Mouse (Mus musculus) embryo, embryonic 11.5 days (tissue): ENCODE measurements around the gene Nrxn2.

Source experiments
- DNase-seq: peaks from one replicate; pipeline ENCODE4 v3.0.0-alpha.2; 2012; ENCODE audit warnings: low read depth, low spot score

Nrxn2 gene

DNA sequence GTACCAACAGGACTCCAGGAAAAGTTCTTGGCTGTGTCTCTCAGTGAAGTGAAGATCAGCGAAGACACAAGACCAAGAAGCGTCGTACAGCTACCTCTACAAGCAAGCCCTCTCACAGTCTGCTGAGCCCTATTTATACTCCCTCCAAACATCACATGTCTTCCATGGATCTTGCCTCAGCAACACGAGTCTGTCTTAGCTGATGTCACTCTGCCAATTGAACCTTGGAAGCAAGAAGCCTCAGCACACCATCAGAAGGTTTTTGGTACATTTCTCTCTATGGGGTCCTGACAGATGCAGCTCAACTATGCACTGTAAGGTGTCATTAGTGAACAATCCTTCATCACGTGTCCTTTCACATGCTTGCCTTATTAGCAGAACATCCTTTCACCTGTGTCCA is 152.9 kb downstream of the Nrxn2 start:
- DNase-seq, result no peak

DNA sequence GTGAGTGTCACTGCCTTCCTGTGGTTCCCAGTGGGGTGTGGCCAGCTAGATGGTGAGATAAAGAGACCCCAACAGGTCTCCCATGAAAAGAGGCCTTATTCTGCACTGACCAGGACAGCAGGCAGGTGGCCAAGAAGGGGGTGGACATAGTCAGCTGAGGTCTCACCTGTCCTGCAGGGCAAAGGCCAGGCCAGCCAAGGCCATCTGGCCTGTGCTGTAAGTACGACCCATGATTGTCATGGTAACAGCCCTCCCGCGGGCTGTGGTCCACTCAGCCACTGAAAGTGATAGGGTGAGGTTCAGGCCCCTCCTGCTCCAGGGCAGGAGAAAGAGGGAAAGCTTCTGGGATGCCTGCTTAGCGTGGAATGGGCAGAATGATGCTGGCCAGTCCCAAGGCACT is 153.5 kb downstream of the Nrxn2 start:
- DNase-seq, result no peak
